Mouse (Mus musculus) small intestine, adult 2 months (tissue): ENCODE data around the gene Hspb1.

Experiments
- CTCF ChIP-seq: fragments of 200-500 bp; IDR thresholded peaks from 2 replicates; pipeline ENCODE4 v1.5.1; 2012; ENCODE audit warnings: low read depth, mild to moderate bottlenecking, control low read depth, inconsistent platforms, low read length, moderate library complexity, mixed read lengths; ENCODE audit not compliant: insufficient replicate concordance, insufficient read length; ENCODE audit errors: extremely low read depth
- POLR2A ChIP-seq: fragments of 200-500 bp; IDR thresholded peaks from 2 replicates; pipeline ENCODE4 v1.6.1; 2012; ENCODE audit warnings: low read depth, mild to moderate bottlenecking, control low read depth, inconsistent platforms, low read length, moderate library complexity

- TF ChIP-seq CTCF, result no peak
- no peak for TF ChIP-seq POLR2A
These were observed 19.1 kb downstream of the Hspb1 start for GRCm38 (mm10) chr5:135906846-135907245.
